In genomic region chr9:123788855-123789529, GRCm38 (mm10) we compare ENCODE assay signal across 22 mouse cellular contexts. TPM values are rescaled to one million over a fixed set of nuclear protein-coding genes. Genes with fewer than 3 reads are reported as not detected.
A peak's percentile ranks its signal among the peaks of the same experiment; 100 is the strongest.
DNase-seq lines count a peak whose midpoint lies in the region; ATAC-seq lines count a peak whose summit lies in the region.
"Had no signal": no experiment of that assay in that cellular context is flagged by ENCODE, and none has a peak within 500 bp of the region (broad histone marks: within the 10 kb centered on the region; RNA-seq: fewer than 3 reads in every experiment).

No protein-coding gene starts in this region.

- H3K4me2 ChIP-seq in heart, embryonic 16.5 days (ENCODE audit: low read depth, low read length), result no peak overlapping the region
- H3K4me2 ChIP-seq: embryonic facial prominence, embryonic 12.5 days; heart, embryonic 13.5 days; hindbrain, embryonic 15.5 days; liver, embryonic 12.5 days; lung, embryonic 14.5 days; midbrain, embryonic 12.5 days had no signal

- peaks cover 8% of the 10 kb centered on the region for H3K4me1 ChIP-seq in heart, embryonic 16.5 days (ENCODE audit: control insufficient read depth, insufficient read depth, low read length)
- H3K4me1 ChIP-seq: embryonic facial prominence, embryonic 12.5 days; hindbrain, embryonic 15.5 days; liver, embryonic 12.5 days; midbrain, embryonic 12.5 days had no signal

- peak; percentile 55 for ATAC-seq in heart, embryonic 16.5 days (replicated peaks; ENCODE audit: extremely low read depth, insufficient read depth, low FRiP score)
- ATAC-seq: liver, embryonic 12.5 days had no signal

- H3K27ac ChIP-seq in heart, embryonic 16.5 days (ENCODE audit: low read length), result peak overlapping the region; percentile 27; the same call in 1 of the 2 replicates
- H3K27ac ChIP-seq: embryonic facial prominence, embryonic 12.5 days; heart, embryonic 13.5 days; hindbrain, embryonic 15.5 days; liver, embryonic 12.5 days; midbrain, embryonic 12.5 days had no signal

- H3K9ac ChIP-seq in heart, embryonic 16.5 days (ENCODE audit: low read length), result no peak overlapping the region
- H3K9ac ChIP-seq: embryonic facial prominence, embryonic 12.5 days; heart, embryonic 13.5 days; hindbrain, embryonic 15.5 days; liver, embryonic 12.5 days; lung, embryonic 14.5 days; midbrain, embryonic 12.5 days had no signal

- H3K9me3 ChIP-seq in heart, embryonic 16.5 days (replicated peaks; ENCODE audit: control insufficient read depth, low read length), result peaks cover 2% of the 10 kb centered on the region

- intact Hi-C loops in heart, postnatal 36 days (cut with DNase I), result no loop called here
- intact Hi-C loops in left cerebral cortex, postnatal 25 days (cut with DNase I), result no loop called here

- no peaks in the 10 kb centered on the region for H3K27me3 ChIP-seq in heart, embryonic 16.5 days (ENCODE audit: control insufficient read depth, insufficient read depth, low read length)
- H3K27me3 ChIP-seq: embryonic facial prominence, embryonic 12.5 days; heart, embryonic 13.5 days; hindbrain, embryonic 15.5 days; liver, embryonic 12.5 days; midbrain, embryonic 12.5 days had no signal

- 52% methylated on average over 4 of the region's 4 CpGs for WGBS in heart, embryonic 16.5 days

- H3K36me3 ChIP-seq in heart, embryonic 16.5 days (ENCODE audit: control insufficient read depth, insufficient read depth), result peaks cover 39% of the 10 kb centered on the region

- peak; percentile 4 to 37 for DNase-seq in cerebellum, postnatal 10 days
- no peak for DNase-seq in cerebellum, adult 18-20 months
- DNase-seq in heart, postnatal 36 days, result no peak
- DNase-seq in left cerebral cortex, postnatal 25 days (ENCODE audit: low spot score in 2 of 2), result peak; percentile 16 to 60
- no peak for DNase-seq in left cerebral cortex, adult 11 months (ENCODE audit: low spot score)
- peak; percentile 15 for DNase-seq in right cerebral cortex, postnatal 25 days
- no peak for DNase-seq in gastrocnemius, postnatal 10 days
- DNase-seq: gastrocnemius, postnatal 25 days; kidney, adult 18-20 months; kidney, postnatal 25 days; lung, embryonic 14.5 days; lung, postnatal 4 days; thymus, postnatal 4 days had no signal

- H3K4me3 ChIP-seq in heart, embryonic 16.5 days (ENCODE audit: low read length), result no peak overlapping the region
- H3K4me3 ChIP-seq: embryonic facial prominence, embryonic 12.5 days; heart, embryonic 13.5 days; hindbrain, embryonic 15.5 days; liver, embryonic 12.5 days; midbrain, embryonic 12.5 days had no signal

RNA-seq across cellular contexts. Expression of gene Cxcr6, which starts 17.3 kb away (rescaled TPM):
- polyA plus RNA-seq in heart, embryonic 16.5 days (2015; fragmentation: Nextera tagmentation; extraction: Ambion mirVana), result 0.65 and 1.2 TPM in 2 replicates
- not detected for total RNA-seq in heart, postnatal 36 days (2021)
- total RNA-seq in left cerebral cortex, postnatal 25 days (2021), result not detected
- total RNA-seq in gastrocnemius, postnatal 10 days (2021), result not detected
- total RNA-seq: adrenal gland, postnatal 4 days; gastrocnemius, postnatal 25 days; layer of hippocampus, postnatal 10 days; MEL had no signal

Comparison
In these comparisons a context has a peak if more than half of its experiments do, and no peak if none do; other contexts are left out.
1. DNase-seq: peak in cerebellum, postnatal 10 days (2 of 2), left cerebral cortex, postnatal 25 days (2 of 2) and right cerebral cortex, postnatal 25 days (single experiment); none in cerebellum, adult 18-20 months (0 of 2), heart, postnatal 36 days (0 of 2), left cerebral cortex, adult 11 months (single experiment) and gastrocnemius, postnatal 10 days (single experiment).